Mouse (Mus musculus) thymus, postnatal 36 days (tissue): ENCODE data around the gene Clec4f.
"Not testable (repeated sequence)": the region's sequence is repeated elsewhere in the genome, so short reads cannot be mapped to it uniquely, and the experiment has no call there.

Source experiments
- DNase-seq, 2 experiments: peaks; one replicate each; pipeline ENCODE4 v3.0.0; 2022; ENCODE audit warnings: mixed read lengths in 2 of 2

Gene Clec4f

DNA sequence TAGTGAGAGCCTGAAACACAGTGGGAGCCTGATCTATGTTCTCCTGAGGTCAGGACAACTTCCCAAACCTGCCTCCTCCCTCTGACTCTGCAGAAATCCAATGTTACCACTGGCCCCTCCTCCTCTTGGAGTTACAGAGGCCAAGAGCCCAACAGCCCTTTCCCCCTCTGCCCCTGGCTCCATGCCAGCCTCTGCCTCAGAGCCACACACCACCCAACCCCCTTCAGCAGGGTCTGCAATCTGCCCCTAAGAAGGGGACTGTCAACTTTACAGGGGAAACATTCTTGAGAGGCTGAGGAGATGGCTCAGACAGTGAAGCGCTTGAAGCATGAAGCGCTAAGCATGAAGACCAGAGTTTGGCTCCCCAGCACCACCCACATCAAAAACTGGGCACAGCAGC is at the start of gene Clec4f:
Clec4f (minus strand) TSS at position 101 of the 400 bp plus-strand sequence.
- DNase-seq = no peak

- no peak for DNase-seq
These were observed 48.7 kb upstream of the Clec4f start for GRCm38 (mm10) chr6:83704701-83705100.

GRCm38 (mm10) chr6:83704294-83704693 is 48.3 kb upstream of the Clec4f start:
- DNase-seq = no peak

GRCm38 (mm10) chr6:83703722-83704078 is 47.7 kb upstream of the Clec4f start:
- DNase-seq = no peak

DNA sequence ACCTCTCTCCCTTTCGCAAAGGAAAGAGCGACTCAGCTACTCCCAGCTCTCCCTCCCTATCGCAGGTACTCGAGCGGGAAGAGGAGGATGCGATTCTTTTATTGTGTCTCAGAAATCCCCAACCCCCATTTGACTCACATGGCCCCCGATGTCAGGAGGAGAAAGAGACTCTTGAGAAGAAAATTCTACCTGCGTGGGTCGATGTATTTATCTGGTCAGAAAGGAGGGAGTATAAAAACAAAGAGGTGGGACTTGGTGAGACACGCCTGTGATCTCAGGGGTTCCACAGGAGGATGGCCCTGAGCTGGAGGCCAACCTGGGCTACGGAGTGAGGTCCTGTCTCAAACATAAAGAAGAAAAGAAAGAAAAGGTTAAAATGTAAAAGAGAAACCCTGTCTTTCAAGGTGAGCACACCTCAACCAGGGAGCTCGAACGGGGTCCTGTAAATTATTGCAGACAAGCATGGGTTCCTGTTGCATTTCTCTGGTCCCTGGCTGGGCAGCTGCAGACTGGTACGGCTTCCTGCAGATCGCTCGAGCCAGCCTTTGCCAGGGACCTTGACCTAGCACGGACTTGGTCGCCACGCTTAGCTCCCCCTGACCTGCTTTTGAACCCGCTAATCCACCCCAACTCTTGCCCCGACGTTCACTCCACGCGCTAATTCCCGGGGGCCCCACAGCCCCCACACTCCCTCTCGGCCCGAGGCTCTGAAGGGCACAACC is 47.2 kb upstream of the Clec4f start:
- DNase-seq = no peak

- no peak for DNase-seq
These were observed 46.4 kb upstream of the Clec4f start for GRCm38 (mm10) chr6:83702146-83702999.

DNA sequence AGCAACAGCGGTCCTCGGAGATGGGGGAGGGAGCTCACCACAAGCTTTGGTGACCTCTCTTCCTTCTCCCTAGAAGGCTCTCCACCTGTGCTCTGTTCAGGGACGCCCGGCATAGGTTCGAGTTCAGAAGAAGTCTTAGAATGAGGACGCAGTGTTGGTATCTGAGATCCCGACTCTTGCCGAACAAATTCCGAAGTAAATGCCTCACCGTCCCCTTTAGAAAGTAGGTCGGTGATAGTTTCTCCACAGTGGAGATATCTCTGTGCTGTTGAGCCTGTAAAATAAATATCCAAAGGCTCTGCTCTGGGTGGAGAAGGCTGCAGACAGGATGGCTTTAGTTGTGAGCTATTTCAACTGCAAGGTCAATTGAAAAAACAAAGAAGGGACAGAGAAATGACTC is 45.0 kb upstream of the Clec4f start:
- no peak for DNase-seq

GRCm38 (mm10) chr6:83699971-83700370 is 44.0 kb upstream of the Clec4f start:
- DNase-seq = no peak

GRCm38 (mm10) chr6:83697932-83698331 is 41.9 kb upstream of the Clec4f start:
- no peak for DNase-seq

GRCm38 (mm10) chr6:83696684-83697083 is 40.7 kb upstream of the Clec4f start:
- DNase-seq = no peak

- no peak for DNase-seq
These were observed 39.7 kb upstream of the Clec4f start for GRCm38 (mm10) chr6:83695731-83696130.

DNA sequence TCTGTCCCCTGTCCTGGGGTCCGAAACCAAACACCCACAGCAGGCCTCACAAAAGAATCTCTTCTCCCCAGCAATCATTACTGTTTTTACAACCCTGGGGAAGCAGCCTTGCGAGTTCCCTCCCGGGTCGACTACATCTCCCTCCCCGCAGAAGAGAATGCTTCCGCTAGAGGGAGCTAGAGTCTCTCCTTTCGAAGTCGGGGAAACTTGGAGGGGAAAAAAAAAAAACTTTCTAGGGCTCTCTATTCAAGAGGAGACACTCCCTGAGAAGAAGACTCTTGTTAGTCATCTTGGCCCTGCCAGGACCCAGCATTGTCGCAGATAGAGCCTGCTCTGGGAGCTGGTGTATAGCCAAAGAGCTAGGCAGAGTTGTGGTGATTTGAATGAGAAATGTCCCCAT is 37.8 kb upstream of the Clec4f start:
- DNase-seq = peak in 1 of 2 experiments; percentile 27

GRCm38 (mm10) chr6:83692962-83693361 is 37.0 kb upstream of the Clec4f start:
- no peak for DNase-seq

DNA sequence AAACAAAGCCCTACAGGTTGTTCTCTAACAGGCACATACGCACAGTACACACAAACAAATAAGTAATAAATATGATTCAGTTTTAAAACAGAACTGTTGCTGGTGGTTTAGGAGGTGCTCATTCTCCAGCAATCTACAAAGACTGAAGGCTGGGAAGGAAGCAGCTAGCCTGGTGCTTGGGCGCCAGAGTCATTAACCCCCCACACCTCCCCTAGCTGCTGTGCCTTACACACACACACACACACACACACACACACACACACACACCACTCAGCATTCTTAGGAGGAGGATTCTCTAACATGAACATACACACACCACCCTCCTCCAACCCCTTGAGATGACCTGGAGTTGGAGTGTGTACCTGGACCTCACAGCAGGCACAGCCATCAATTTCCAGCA is 34.9 kb upstream of the Clec4f start:
- no peak for DNase-seq

- DNase-seq = peak; percentile 29 to 38
These were observed 34.3 kb upstream of the Clec4f start for GRCm38 (mm10) chr6:83690277-83690676.

- no peak for DNase-seq
These were observed 33.4 kb upstream of the Clec4f start for GRCm38 (mm10) chr6:83689374-83689773.

- no peak for DNase-seq
These were observed 21.8 kb upstream of the Clec4f start, which contains the start of gene Cd207 for GRCm38 (mm10) chr6:83677757-83678156. Gene Cd207 (minus strand): TSS chr6:83677857.

- DNase-seq = peak; percentile 76 to 81
These were observed 17.4 kb upstream of the Clec4f start for GRCm38 (mm10) chr6:83673395-83673794.

- DNase-seq = no peak
These were observed 9.0 kb upstream of the Clec4f start for GRCm38 (mm10) chr6:83665009-83665408.

DNA sequence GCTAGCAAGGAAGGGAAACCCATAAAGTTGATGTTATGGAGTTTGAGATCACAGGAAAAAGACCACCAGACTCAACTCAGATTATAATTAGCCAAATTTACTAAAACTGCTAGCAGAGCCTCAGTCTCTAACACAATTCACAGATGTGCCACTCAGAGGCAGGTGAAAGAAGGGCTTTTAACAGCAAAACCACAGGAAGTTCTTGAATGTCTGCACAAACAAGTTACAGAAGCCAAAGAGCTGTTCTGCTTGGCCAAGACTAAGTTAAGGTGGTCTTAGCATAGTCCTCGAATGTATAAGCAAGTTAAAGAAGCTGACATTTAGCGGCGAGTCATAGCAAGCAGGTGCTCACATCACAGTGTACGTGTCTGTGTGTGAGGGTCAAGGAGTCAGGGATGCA is 4.8 kb upstream of the Clec4f start:
- peak; percentile 11 to 45 for DNase-seq

DNA sequence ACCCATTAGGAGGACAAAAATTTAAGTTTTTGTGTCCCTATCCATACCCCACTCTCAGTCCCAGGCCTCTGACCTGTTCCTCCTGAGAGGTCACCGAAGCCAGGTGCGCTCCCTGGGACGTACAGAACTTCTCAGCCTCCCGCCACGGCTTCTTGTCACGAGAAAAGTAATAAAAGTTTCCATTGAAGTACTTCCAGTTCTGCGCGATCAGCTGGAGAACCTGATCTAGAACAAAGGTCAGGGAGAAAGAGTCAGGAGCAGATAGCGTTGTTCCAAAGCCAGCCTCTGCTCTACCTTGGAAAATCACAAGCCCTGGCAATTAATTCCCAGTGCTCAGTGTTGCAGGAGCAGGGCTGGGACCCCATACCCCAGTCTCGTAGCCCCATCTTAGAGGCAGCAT is 9.3 kb downstream of the Clec4f start:
- DNase-seq = no peak

GRCm38 (mm10) chr6:83635329-83635728 is 20.7 kb downstream of the Clec4f start:
- no peak for DNase-seq

DNA sequence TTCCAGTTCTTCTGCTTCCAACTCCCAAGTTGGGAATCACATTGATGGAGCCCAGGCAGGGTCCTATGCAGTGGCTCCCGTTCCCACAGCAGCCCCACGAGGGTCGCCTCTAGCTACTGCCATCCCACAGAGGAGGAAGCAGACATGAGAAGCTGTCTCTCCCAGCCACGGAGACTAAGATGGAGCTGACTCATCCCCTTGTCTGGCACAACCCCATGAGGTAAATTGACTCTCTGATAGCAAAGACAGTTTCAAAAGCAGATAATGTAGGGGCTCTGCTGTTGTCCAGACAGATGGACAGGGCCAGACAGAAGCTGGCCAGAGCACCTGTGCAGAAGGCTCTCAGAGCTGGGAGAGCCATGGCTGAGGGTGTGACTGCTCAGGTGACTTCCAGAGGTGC is 21.4 kb downstream of the Clec4f start:
- DNase-seq = not testable (repeated sequence)

- not testable (repeated sequence) for DNase-seq
These were observed 21.9 kb downstream of the Clec4f start for GRCm38 (mm10) chr6:83634106-83634505.
